Mouse (Mus musculus): ENCODE measurements around the gene Asap2.

The Asap2 gene

GRCm38 (mm10) chr12:21166884-21167575, 176.8 kb downstream of the Asap2 start:
- H3K4me3 ChIP-seq (replicated peaks; ENCODE audit: low read length), result peak overlapping the region; percentile 55
- H3K27me3 ChIP-seq (ENCODE audit: insufficient read depth, low read length), result no peaks in the 10 kb centered on the region
- peaks cover 66% of the 10 kb centered on the region for H3K4me1 ChIP-seq (replicated peaks; ENCODE audit: low read depth, low read length)
- peaks cover 3% of the 10 kb centered on the region; the same call in 1 of the 2 replicates for H3K9me3 ChIP-seq (ENCODE audit: low read length)
- peaks cover 17% of the 10 kb centered on the region for H3K36me3 ChIP-seq (ENCODE audit: insufficient read depth, low read length)
- no peak for TF ChIP-seq CTCF (conservative IDR thresholded peaks at IDR 0.05; ENCODE audit: low read length)
- no peak for TF ChIP-seq POU5F1 (IDR thresholded peaks at IDR 0.05; ENCODE audit: borderline replicate concordance, low read length)
- no peak for TF ChIP-seq NANOG (IDR thresholded peaks at IDR 0.05; ENCODE audit: borderline replicate concordance, low read length)

DNA sequence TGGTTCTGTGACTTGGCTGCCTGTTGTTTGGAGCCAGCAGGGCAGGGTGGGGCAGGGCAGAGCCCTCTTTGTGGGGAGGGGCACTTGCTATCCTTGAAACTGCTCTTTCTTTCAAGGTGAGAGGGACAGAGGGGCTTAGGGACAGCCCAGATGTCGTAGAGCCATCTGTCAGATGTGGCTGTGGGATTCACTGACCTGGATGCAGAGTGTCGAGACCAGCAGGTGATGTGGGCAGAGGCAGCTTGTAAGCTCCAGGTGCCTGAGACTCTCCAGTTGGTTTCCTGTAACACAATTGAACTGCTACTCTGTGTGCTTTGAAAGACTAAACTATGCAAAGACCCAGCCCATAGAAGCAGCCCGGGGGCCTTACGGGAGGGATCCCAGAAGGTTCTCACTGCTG, 177.5 kb downstream of the Asap2 start:
- Histone ChIP-seq H3K27me3 (ENCODE audit: insufficient read depth, low read length) (no peaks in the 10 kb centered on the region), H3K4me1 (replicated peaks; ENCODE audit: low read depth, low read length) (peaks cover 62% of the 10 kb centered on the region), H3K36me3 (ENCODE audit: insufficient read depth, low read length) (peaks cover 24% of the 10 kb centered on the region), H3K4me3 (replicated peaks; ENCODE audit: low read length) (peak overlapping the region; percentile 55), H3K9me3 (ENCODE audit: low read length) (no peaks in the 10 kb centered on the region)
- no peak for TF ChIP-seq CTCF (conservative IDR thresholded peaks at IDR 0.05; ENCODE audit: low read length)
- TF ChIP-seq NANOG (IDR thresholded peaks at IDR 0.05; ENCODE audit: borderline replicate concordance, low read length), result no peak
- TF ChIP-seq POU5F1 (IDR thresholded peaks at IDR 0.05; ENCODE audit: borderline replicate concordance, low read length), result no peak

DNA sequence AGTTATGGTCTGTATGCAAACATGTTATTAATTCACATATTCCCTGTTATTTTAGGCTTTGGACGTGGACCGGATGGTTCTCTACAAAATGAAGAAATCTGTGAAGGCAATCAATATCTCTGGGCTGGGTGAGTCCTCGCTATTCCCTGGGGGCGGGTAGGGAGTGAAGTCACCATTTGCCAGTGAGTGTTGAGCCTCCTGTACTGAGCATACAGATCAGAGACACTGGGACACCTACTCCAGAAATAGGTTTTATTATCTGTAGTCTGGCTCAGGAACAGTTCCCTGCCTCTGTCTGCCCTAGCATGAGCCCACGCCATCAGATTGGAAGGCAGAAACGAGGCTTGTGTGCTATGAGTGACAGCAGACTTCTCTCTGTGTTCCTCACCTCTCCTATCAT, 177.9 kb downstream of the Asap2 start:
- H3K4me1 ChIP-seq (replicated peaks; ENCODE audit: low read depth, low read length), result peaks cover 62% of the 10 kb centered on the region
- peak overlapping the region; percentile 55 for H3K4me3 ChIP-seq (replicated peaks; ENCODE audit: low read length)
- no peaks in the 10 kb centered on the region for H3K27me3 ChIP-seq (ENCODE audit: insufficient read depth, low read length)
- no peaks in the 10 kb centered on the region for H3K9me3 ChIP-seq (ENCODE audit: low read length)
- peaks cover 25% of the 10 kb centered on the region for H3K36me3 ChIP-seq (ENCODE audit: insufficient read depth, low read length)
- TF ChIP-seq NANOG (IDR thresholded peaks at IDR 0.05; ENCODE audit: borderline replicate concordance, low read length) (no peak), POU5F1 (IDR thresholded peaks at IDR 0.05; ENCODE audit: borderline replicate concordance, low read length) (no peak), CTCF (conservative IDR thresholded peaks at IDR 0.05; ENCODE audit: low read length) (no peak)

DNA sequence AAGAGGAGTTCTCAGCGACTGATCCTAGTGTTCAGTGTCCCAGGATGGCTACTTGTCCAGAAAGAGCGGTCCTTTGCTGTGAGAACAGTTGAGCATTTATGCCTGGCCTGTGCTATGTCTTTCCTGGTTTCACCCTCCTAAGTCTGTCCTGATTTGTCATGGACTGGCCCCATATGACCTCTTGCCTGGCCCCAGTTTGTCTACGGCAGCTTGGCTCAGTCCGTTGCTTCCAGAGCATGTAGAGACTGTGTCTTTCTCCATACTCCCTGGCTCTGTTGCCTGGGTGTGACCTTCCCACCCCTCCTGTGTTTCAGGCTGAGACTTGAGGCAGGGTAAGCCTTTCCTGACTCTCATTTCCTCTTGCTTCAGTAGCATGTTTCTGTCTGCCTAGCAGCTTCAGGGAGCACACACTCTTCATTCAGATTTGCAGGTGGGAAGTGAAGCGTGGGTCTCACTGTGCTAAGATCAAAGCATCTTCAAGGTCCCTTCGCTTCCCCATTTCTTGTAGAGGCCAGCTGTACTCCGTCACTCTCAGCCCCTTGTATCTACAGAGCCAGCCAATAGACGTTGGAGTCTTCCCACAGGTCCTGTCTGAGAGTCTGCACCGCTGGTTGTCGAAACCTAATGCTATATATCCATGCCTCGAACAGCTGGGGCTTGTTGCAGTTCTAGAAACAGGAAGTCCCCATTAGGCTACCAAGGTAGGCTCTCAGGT, 181.7 kb downstream of the Asap2 start:
- no peak overlapping the region for H3K4me3 ChIP-seq (replicated peaks; ENCODE audit: low read length)

DNA sequence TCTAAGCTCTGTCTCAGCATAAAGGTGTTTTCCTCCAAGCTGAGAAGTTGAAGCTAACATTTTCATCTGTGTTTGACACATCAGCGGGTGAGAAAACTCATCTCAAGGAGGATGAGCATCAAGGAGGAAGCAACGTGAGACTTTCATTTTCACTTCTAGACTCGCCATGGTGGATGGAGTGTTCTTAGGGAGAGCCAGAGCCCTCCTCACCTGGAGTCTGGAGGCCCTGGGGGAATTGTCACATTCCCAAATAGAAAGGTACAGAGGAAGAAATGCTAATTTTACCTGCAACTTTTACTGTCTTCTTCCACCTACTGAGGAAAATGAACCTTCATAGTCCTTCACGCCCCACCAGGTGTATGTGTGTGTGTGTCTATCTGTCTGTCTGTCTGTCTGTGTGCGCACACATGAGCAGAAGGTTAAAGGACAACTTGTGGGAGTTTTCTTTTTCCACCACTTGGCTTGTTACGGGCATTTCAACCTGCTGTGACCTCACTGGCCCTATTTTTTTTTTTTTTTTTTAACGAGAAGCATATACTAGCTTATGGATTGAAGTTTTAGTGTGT, 183.7 kb downstream of the Asap2 start:
- H3K9me3 ChIP-seq (ENCODE audit: low read length), result no peaks in the 10 kb centered on the region
- TF ChIP-seq NANOG (IDR thresholded peaks at IDR 0.05; ENCODE audit: borderline replicate concordance, low read length) (no peak), CTCF (conservative IDR thresholded peaks at IDR 0.05; ENCODE audit: low read length) (no peak), POU5F1 (IDR thresholded peaks at IDR 0.05; ENCODE audit: borderline replicate concordance, low read length) (no peak)
- H3K4me1 ChIP-seq (replicated peaks; ENCODE audit: low read depth, low read length), result peaks cover 10% of the 10 kb centered on the region
- peaks cover 23% of the 10 kb centered on the region for H3K36me3 ChIP-seq (ENCODE audit: insufficient read depth, low read length)
- no peaks in the 10 kb centered on the region for H3K27me3 ChIP-seq (ENCODE audit: insufficient read depth, low read length)
- H3K4me3 ChIP-seq (replicated peaks; ENCODE audit: low read length), result no peak overlapping the region

More for the DNA sequence above, 181.7 kb downstream of the Asap2 start:
- no peaks in the 10 kb centered on the region for H3K27me3 ChIP-seq (ENCODE audit: insufficient read depth, low read length)
- TF ChIP-seq NANOG (IDR thresholded peaks at IDR 0.05; ENCODE audit: borderline replicate concordance, low read length) (no peak), CTCF (conservative IDR thresholded peaks at IDR 0.05; ENCODE audit: low read length) (no peak), POU5F1 (IDR thresholded peaks at IDR 0.05; ENCODE audit: borderline replicate concordance, low read length) (no peak)
- H3K9me3 ChIP-seq (ENCODE audit: low read length), result no peaks in the 10 kb centered on the region
- H3K4me1 ChIP-seq (replicated peaks; ENCODE audit: low read depth, low read length), result peaks cover 30% of the 10 kb centered on the region
- peaks cover 25% of the 10 kb centered on the region for H3K36me3 ChIP-seq (ENCODE audit: insufficient read depth, low read length)

DNA sequence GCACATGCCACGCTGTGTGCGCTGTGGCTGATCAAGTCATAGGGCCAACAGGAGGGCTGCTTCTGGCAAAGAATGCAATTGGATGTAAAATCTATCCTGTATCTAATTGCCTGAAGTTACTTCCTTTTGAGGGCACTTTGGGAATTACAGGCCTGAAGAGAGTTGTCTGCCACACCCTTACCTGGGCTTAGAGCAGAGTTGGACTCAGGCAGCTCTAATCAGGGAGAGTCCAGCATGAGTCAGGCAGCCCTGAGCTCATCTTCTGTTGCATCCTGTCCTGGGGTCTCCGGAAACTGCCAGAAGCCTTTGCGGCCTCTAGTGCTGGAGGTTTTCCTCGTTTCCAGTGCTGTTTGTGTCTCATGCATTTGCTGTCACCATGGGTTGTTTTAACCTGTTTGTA, 186.1 kb downstream of the Asap2 start:
- no peaks in the 10 kb centered on the region for H3K9me3 ChIP-seq (ENCODE audit: low read length)
- H3K36me3 ChIP-seq (ENCODE audit: insufficient read depth, low read length), result peaks cover 11% of the 10 kb centered on the region; the same call in 1 of the 2 replicates
- no peak overlapping the region for H3K4me3 ChIP-seq (replicated peaks; ENCODE audit: low read length)
- no peaks in the 10 kb centered on the region for H3K27me3 ChIP-seq (ENCODE audit: insufficient read depth, low read length)
- TF ChIP-seq CTCF (conservative IDR thresholded peaks at IDR 0.05; ENCODE audit: low read length) (no peak), NANOG (IDR thresholded peaks at IDR 0.05; ENCODE audit: borderline replicate concordance, low read length) (no peak), POU5F1 (IDR thresholded peaks at IDR 0.05; ENCODE audit: borderline replicate concordance, low read length) (no peak)
- peaks cover 12% of the 10 kb centered on the region for H3K4me1 ChIP-seq (replicated peaks; ENCODE audit: low read depth, low read length)

GRCm38 (mm10) chr12:21177123-21177698, 187.0 kb downstream of the Asap2 start:
- Histone ChIP-seq H3K36me3 (ENCODE audit: insufficient read depth, low read length) (peaks cover 6% of the 10 kb centered on the region; the same call in 1 of the 2 replicates), H3K4me3 (replicated peaks; ENCODE audit: low read length) (no peak overlapping the region), H3K27me3 (ENCODE audit: insufficient read depth, low read length) (no peaks in the 10 kb centered on the region), H3K4me1 (replicated peaks; ENCODE audit: low read depth, low read length) (peaks cover 12% of the 10 kb centered on the region), H3K9me3 (ENCODE audit: low read length) (no peaks in the 10 kb centered on the region)
- TF ChIP-seq CTCF (conservative IDR thresholded peaks at IDR 0.05; ENCODE audit: low read length), result no peak
- TF ChIP-seq POU5F1 (IDR thresholded peaks at IDR 0.05; ENCODE audit: borderline replicate concordance, low read length), result no peak
- no peak for TF ChIP-seq NANOG (IDR thresholded peaks at IDR 0.05; ENCODE audit: borderline replicate concordance, low read length)

DNA sequence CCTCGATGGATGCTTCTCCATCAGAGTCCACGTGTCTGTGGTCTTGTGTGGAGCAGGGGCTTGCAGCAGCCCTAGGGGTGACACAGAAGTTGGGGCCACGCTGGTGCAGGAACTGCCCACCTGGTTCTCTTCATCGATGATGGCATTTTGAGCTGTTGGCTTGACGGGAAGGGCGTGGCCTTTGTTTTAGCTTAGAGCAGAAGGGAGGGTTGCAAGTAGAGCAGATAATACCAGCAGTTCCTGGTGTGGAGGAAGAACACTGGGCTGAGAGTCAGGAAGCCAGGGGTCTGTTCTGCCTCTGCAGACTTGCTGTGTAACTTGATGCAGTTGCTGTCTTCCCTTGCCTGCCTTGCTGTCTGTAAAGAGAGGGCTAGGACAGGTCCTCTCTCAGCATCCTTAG, 189.8 kb downstream of the Asap2 start:
- no peaks in the 10 kb centered on the region for H3K27me3 ChIP-seq (ENCODE audit: insufficient read depth, low read length)
- H3K9me3 ChIP-seq (ENCODE audit: low read length), result no peaks in the 10 kb centered on the region
- no peak overlapping the region for H3K4me3 ChIP-seq (replicated peaks; ENCODE audit: low read length)
- H3K36me3 ChIP-seq (ENCODE audit: insufficient read depth, low read length), result no peaks in the 10 kb centered on the region
- H3K4me1 ChIP-seq (replicated peaks; ENCODE audit: low read depth, low read length), result peaks cover 25% of the 10 kb centered on the region
- TF ChIP-seq CTCF (conservative IDR thresholded peaks at IDR 0.05; ENCODE audit: low read length) (no peak), NANOG (IDR thresholded peaks at IDR 0.05; ENCODE audit: borderline replicate concordance, low read length) (no peak), POU5F1 (IDR thresholded peaks at IDR 0.05; ENCODE audit: borderline replicate concordance, low read length) (no peak)

All from E14TG2a.4 (cell line).